Mouse (Mus musculus) limb, embryonic 15.5 days (tissue): ENCODE results near the gene Atic. TPM values are rescaled to one million over a fixed set of nuclear protein-coding genes. Genes with fewer than 3 reads are reported as not detected.

Experiments
- ATAC-seq: fragments of 200-750 bp; cut with Nextera tagmentation; 2 replicates; pipeline ENCODE4 v1.8.0; 2017; ENCODE audit warnings: low read depth, moderate TSS enrichment; ENCODE audit not compliant: insufficient number of reproducible peaks, low FRiP score, low TSS enrichment
- H3K27ac ChIP-seq: fragments of 300-500 bp; sonication (generic); 2 replicates; pipeline ENCODE4 v1.5.1; 2015; ENCODE audit warnings: moderate library complexity, mild to moderate bottlenecking, inconsistent platforms
- H3K27me3 ChIP-seq: fragments of 300-500 bp; sonication (generic); 2 replicates; pipeline ENCODE4 v1.6.1; 2015; ENCODE audit warnings: inconsistent platforms
- H3K36me3 ChIP-seq: fragments of 300-500 bp; sonication (generic); 2 replicates; pipeline ENCODE4 v1.6.1; 2015; ENCODE audit warnings: inconsistent platforms
- H3K4me1 ChIP-seq: fragments of 300-500 bp; sonication (generic); 2 replicates; pipeline ENCODE4 v1.6.1; 2015; ENCODE audit warnings: inconsistent platforms
- H3K4me2 ChIP-seq: fragments of 300-500 bp; sonication (generic); 2 replicates; pipeline ENCODE4 v1.6.1; 2015; ENCODE audit warnings: mild to moderate bottlenecking, inconsistent platforms
- H3K4me3 ChIP-seq: fragments of 300-500 bp; sonication (generic); 2 replicates; pipeline ENCODE4 v1.5.1; 2015; ENCODE audit warnings: mild to moderate bottlenecking, inconsistent platforms
- H3K9ac ChIP-seq: fragments of 300-500 bp; sonication (generic); 2 replicates; pipeline ENCODE4 v1.6.1; 2015; ENCODE audit warnings: inconsistent platforms
- H3K9me3 ChIP-seq: fragments of 300-500 bp; sonication (generic); 2 replicates; pipeline ENCODE4 v1.6.1; 2016; ENCODE audit warnings: inconsistent platforms
- WGBS: fragments of 180-500 bp; shearing (Covaris S2); methylation state at CpG from one replicate; pipeline ENCODE4 v1.1.7; 2015; 5-methylcytosine and 5-hydroxymethylcytosine counted together
- polyA plus RNA-seq: library from polyadenylated mRNA; unstranded; fragments of >200 nt; fragmentation: Nextera tagmentation; extraction: Ambion mirVana; gene quantifications from 2 replicates; pipeline ENCODE4 v1.2.1, GENCODE M21; 2015

Atic gene
- polyA plus RNA-seq, 1 experiment from 2014 or later = 62.2 TPM

DNA sequence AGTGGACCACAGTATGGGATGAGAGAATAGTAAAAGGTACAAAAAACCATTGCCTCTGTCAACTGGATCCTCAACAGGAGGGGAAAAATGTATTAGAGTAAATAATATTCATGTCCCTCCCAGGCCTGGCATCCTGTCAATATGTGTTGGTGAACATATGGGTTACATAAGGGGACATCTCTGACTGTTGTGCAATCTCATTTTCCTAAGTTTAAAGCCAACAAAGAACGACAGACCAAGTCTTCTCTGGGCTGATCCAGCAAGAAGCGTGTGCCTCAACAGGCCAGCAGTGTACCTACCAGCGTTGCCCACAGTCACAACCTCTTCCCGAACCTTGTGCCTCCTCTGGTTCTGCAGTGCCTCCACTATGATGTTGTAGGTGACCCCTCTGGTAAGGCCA lies 38.4 kb downstream of the Atic start:
- 89% methylated on average over 4 of the region's 4 CpGs for WGBS
- peaks cover 89% of the 10 kb centered on the region for H3K36me3 ChIP-seq

DNA sequence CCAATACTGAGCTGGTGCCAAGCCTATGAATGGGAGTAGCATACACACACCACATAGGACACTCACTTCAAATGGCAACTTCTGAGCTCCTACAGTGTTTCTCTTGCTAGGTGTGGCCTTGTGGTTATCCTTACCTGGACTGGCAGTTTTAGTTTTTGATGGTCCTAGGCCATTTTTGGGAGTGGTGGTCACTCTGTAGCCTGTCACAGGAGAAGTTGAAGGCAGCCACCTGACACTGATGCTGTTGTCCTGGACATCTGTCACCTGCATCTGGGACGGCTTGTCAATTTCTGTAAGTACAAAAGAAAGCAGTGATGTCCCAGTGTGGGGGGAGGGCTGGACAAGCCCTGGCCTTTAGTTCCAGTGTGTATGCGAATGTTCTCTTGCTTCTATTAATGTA lies 48.8 kb downstream of the Atic start:
- no peaks in the 10 kb centered on the region for H3K4me1 ChIP-seq
- H3K36me3 ChIP-seq = peaks cover 87% of the 10 kb centered on the region
- WGBS = 88% methylated on average over 2 of the region's 2 CpGs
- H3K4me3 ChIP-seq = no peak overlapping the region
- ATAC-seq = no peak
- no peaks in the 10 kb centered on the region for H3K27me3 ChIP-seq
- no peak overlapping the region for H3K27ac ChIP-seq
- no peaks in the 10 kb centered on the region for H3K9me3 ChIP-seq
- no peak overlapping the region for H3K9ac ChIP-seq
- no peak overlapping the region for H3K4me2 ChIP-seq

More for the DNA sequence above, 38.4 kb downstream of the Atic start:
- Histone ChIP-seq H3K27me3 (no peaks in the 10 kb centered on the region), H3K4me1 (no peaks in the 10 kb centered on the region), H3K4me2 (no peak overlapping the region), H3K9me3 (no peaks in the 10 kb centered on the region), H3K27ac (no peak overlapping the region), H3K9ac (no peak overlapping the region), H3K4me3 (no peak overlapping the region)
- no peak for ATAC-seq

DNA sequence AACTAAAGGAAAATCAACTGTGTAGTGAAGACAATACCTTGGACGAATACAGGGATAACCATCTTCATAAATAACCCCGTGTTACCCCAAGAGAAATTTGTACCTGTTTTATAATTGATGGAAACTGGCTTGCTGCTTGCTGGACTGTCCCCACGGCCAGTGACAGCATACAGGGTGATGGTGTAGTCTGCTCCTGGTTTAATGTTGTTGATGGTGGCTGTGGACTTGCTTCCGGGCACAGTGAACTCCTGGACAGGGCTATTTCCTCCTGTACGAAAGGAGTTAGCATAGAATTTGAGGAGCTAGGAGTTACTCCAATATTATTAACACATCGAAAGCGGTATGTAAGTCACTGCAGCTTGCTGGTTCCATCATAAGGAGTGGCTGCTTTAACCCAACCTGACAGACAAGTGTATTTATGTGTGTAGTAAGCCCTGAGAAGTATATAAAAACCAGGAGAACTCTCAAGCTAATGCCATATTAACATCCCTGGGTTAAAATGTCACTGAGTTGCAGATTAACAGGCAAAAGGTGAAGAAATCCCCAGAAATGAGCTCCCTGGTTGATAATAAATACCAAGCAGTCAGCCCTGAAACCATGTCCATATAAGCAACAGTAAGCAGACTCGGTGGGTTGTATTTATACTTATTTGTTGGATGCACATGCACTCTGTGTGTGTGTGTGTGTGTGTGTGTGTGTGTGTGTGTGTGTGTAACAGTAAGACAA lies 49.8 kb downstream of the Atic start:
- Histone ChIP-seq H3K4me1 (no peaks in the 10 kb centered on the region), H3K9ac (no peak overlapping the region), H3K9me3 (no peaks in the 10 kb centered on the region), H3K27ac (no peak overlapping the region), H3K4me3 (no peak overlapping the region), H3K36me3 (peaks cover 88% of the 10 kb centered on the region), H3K4me2 (no peak overlapping the region), H3K27me3 (no peaks in the 10 kb centered on the region)
- ATAC-seq = no peak
- WGBS = 88% methylated on average over 8 of the region's 8 CpGs

DNA sequence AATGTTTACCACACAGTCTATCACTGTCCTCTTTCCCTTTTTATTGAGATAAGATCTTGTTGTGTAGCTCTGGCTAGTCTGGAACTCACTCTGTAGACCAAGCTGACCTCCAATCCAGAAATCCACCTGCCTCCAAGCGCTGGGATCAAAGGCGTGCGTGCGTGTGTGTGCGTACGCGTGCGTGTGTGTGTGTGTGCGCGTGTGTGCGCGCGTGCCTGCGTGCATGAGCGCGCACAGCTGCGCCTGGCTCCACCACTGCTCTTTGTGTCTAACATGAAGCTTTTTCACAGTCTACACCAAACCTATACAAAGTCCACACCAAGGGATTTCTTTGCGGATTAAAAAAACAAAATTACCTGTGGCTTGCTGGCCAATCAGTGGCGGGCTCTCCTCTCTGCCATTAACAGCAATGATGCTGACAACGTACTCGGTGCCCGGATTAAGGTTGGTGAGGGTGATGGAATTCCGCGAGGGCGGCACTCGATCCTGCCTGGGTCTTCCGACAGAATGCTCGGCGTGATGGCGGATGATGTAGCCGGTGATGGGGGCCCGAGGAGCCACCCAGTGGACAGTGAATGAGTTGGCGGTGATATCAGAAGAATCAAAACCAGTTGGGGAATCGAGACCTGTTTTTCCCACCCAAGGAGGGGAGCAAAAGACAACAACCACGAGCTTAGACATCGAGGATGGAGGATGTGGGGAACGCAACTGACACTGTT lies 52.3 kb downstream of the Atic start:
- H3K27ac ChIP-seq = no peak overlapping the region
- WGBS = 94% methylated on average over 37 of the region's 37 CpGs
- no peaks in the 10 kb centered on the region for H3K27me3 ChIP-seq
- H3K9ac ChIP-seq = no peak overlapping the region
- no peak overlapping the region for H3K4me2 ChIP-seq
- no peaks in the 10 kb centered on the region for H3K9me3 ChIP-seq
- H3K4me1 ChIP-seq = no peaks in the 10 kb centered on the region
- H3K36me3 ChIP-seq = peaks cover 91% of the 10 kb centered on the region
- H3K4me3 ChIP-seq = no peak overlapping the region
- ATAC-seq = no peak

GRCm38 (mm10) chr1:71609916-71610315 lies 53.0 kb downstream of the Atic start:
- WGBS = 86% methylated on average over 5 of the region's 5 CpGs
- Histone ChIP-seq H3K4me3 (no peak overlapping the region), H3K27me3 (no peaks in the 10 kb centered on the region), H3K4me1 (no peaks in the 10 kb centered on the region), H3K36me3 (peaks cover 91% of the 10 kb centered on the region), H3K9me3 (no peaks in the 10 kb centered on the region), H3K4me2 (no peak overlapping the region), H3K27ac (no peak overlapping the region), H3K9ac (no peak overlapping the region)
- ATAC-seq = no peak

DNA sequence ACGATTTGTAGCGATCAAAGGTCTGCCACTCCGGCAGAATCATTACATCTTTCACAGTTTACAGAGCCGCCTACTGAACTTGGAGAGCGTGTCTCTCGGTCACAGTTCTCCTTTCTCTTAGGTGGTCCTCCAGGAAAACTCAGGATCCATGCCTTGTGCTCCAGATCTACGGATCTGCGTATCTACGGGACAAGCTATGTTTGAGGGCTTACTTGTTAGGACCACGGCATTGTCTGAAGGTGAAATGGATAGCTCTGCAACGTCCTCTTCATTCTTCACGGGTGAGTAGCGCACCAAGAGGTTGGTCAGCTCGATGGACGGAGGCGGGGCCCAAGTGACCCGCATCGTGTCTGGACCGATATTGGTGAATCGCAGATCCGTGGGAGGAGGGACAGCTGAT lies 55.3 kb downstream of the Atic start:
- Histone ChIP-seq H3K27me3 (no peaks in the 10 kb centered on the region), H3K9me3 (no peaks in the 10 kb centered on the region), H3K9ac (no peak overlapping the region), H3K36me3 (peaks cover 89% of the 10 kb centered on the region), H3K4me3 (no peak overlapping the region), H3K27ac (no peak overlapping the region), H3K4me2 (no peak overlapping the region), H3K4me1 (no peaks in the 10 kb centered on the region)
- 96% methylated on average over 21 of the region's 21 CpGs for WGBS
- no peak for ATAC-seq

GRCm38 (mm10) chr1:71614545-71615246 lies 57.7 kb downstream of the Atic start:
- H3K27me3 ChIP-seq = no peaks in the 10 kb centered on the region
- H3K27ac ChIP-seq = no peak overlapping the region
- no peaks in the 10 kb centered on the region for H3K4me1 ChIP-seq
- H3K4me3 ChIP-seq = no peak overlapping the region
- H3K4me2 ChIP-seq = no peak overlapping the region
- H3K9me3 ChIP-seq = no peaks in the 10 kb centered on the region
- no peak overlapping the region for H3K9ac ChIP-seq
- WGBS = 89% methylated on average over 8 of the region's 8 CpGs
- no peak for ATAC-seq
- peaks cover 93% of the 10 kb centered on the region for H3K36me3 ChIP-seq

GRCm38 (mm10) chr1:71621526-71621925 lies 64.6 kb downstream of the Atic start:
- Histone ChIP-seq H3K27me3 (no peaks in the 10 kb centered on the region), H3K36me3 (peaks cover 86% of the 10 kb centered on the region), H3K4me2 (no peak overlapping the region), H3K4me3 (no peak overlapping the region), H3K27ac (no peak overlapping the region), H3K9ac (no peak overlapping the region), H3K9me3 (no peaks in the 10 kb centered on the region), H3K4me1 (no peaks in the 10 kb centered on the region)
- no peak for ATAC-seq
- WGBS = 89% methylated on average over 2 of the region's 2 CpGs

DNA sequence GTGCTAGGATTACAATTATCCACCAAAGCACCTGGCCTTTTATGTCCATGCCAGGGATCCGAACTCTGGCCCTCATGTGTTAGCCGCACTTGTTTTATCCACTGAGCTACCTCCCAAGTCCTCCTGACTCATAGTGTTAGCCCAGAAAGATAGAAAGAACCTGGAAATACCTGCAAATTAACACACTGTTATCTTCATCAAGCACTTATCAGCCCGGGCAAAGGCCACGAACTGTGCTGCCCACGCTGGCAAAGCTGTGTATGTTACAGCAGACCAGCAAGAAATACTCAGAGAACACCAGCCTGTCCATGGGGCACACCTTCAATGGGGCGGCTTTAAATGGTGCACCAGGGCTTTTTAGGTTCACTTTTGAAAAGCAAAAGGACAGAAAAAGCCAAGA lies 66.7 kb downstream of the Atic start:
- 97% methylated on average over 6 of the region's 6 CpGs for WGBS
- no peak overlapping the region for H3K27ac ChIP-seq

More for the DNA sequence above, 66.7 kb downstream of the Atic start:
- ATAC-seq = no peak
- H3K4me3 ChIP-seq = no peak overlapping the region
- no peaks in the 10 kb centered on the region for H3K4me1 ChIP-seq
- no peak overlapping the region for H3K9ac ChIP-seq
- no peaks in the 10 kb centered on the region for H3K9me3 ChIP-seq
- H3K4me2 ChIP-seq = no peak overlapping the region
- H3K36me3 ChIP-seq = peaks cover 87% of the 10 kb centered on the region
- H3K27me3 ChIP-seq = no peaks in the 10 kb centered on the region

Other genes with a start within 250 kb of the Atic start
- gene Abca12, start 142.2 kb upstream of the Atic start, polyA plus RNA-seq = 7.1 and 7.7 TPM in 2 replicates
- 183 and 197 TPM in 2 replicates for gene Fn1, start 96.0 kb downstream of the Atic start, polyA plus RNA-seq